Mouse (Mus musculus): ENCODE measurements around the gene Ywhab. TPM values are rescaled to one million over a fixed set of nuclear protein-coding genes. Genes with fewer than 3 reads are reported as not detected.

Gene Ywhab
- total RNA-seq, 2 experiments from 2014 or later = 445 to 487 TPM

Other genes with a start within 250 kb of the Ywhab start
- 1 to 10 TPM; 1.1 to 1.2 TPM for gene Ada, start 244.7 kb upstream of the Ywhab start, total RNA-seq (2021)
- not detected for gene Ccn5, start 174.1 kb upstream of the Ywhab start, total RNA-seq (2021)
- gene Kcnk15, start 141.3 kb upstream of the Ywhab start, total RNA-seq (2021) = under 1 TPM; 0.23 to 0.25 TPM
- 100 to 1,000 TPM in 1 of 2 experiments, 10 to 100 TPM in 1; 93.7 to 115 TPM for gene Rims4, start 76.3 kb upstream of the Ywhab start, total RNA-seq (2021)
- gene Pabpc1l, start 30.5 kb downstream of the Ywhab start, total RNA-seq (2021) = under 1 TPM in 1 of 2 experiments, not detected in 1; 0.71 TPM
- gene Stk4, start 75.4 kb downstream of the Ywhab start, total RNA-seq (2021) = 10 to 100 TPM; 37.4 to 45.4 TPM
- gene Tomm34, start 76.2 kb downstream of the Ywhab start, total RNA-seq (2021) = 10 to 100 TPM; 62.5 to 65.0 TPM
- gene Kcns1, start 176.2 kb downstream of the Ywhab start, total RNA-seq (2021) = 10 to 100 TPM; 14.2 to 17.2 TPM
- gene Wfdc5, start 187.8 kb downstream of the Ywhab start, total RNA-seq (2021) = not detected
- gene Wfdc12, start 195.6 kb downstream of the Ywhab start, total RNA-seq (2021) = not detected
- not detected for gene Wfdc15a, start 205.2 kb downstream of the Ywhab start, total RNA-seq (2021)
- not detected for gene Wfdc15b, start 226.7 kb downstream of the Ywhab start, total RNA-seq (2021)
- gene Svs2, start 243.5 kb downstream of the Ywhab start, total RNA-seq (2021) = not detected

Measured in left cerebral cortex, postnatal 25 days (tissue).